Mouse (Mus musculus) megakaryocyte, embryonic 14.5 days (primary cell): ENCODE results near the gene Arhgdib. TPM values are rescaled to one million over a fixed set of nuclear protein-coding genes. Genes with fewer than 3 reads are reported as not detected.

Source experiments
- H3K27me3 ChIP-seq: replicated peaks from 2 replicates; pipeline ENCODE3; 2012; ENCODE audit warnings: inconsistent platforms
- H3K36me3 ChIP-seq: replicated peaks from 2 replicates; pipeline ENCODE3; 2012; ENCODE audit warnings: low read length, inconsistent platforms, mixed read lengths
- H3K4me1 ChIP-seq: 2 replicates; pipeline ENCODE4 v1.6.1; 2012; ENCODE audit warnings: inconsistent platforms
- H3K4me3 ChIP-seq: replicated peaks from 2 replicates; pipeline ENCODE3; 2012; ENCODE audit warnings: moderate library complexity, mild to moderate bottlenecking, inconsistent platforms
- H3K9me3 ChIP-seq: 2 replicates; pipeline ENCODE4 v1.6.1; 2012; ENCODE audit warnings: inconsistent platforms
- FLI1 ChIP-seq: IDR thresholded peaks from 2 replicates; pipeline ENCODE4 v1.6.1; 2012; ENCODE audit warnings: low read length, inconsistent platforms, mixed read lengths
- GATA1 ChIP-seq: IDR thresholded peaks from 3 replicates; pipeline ENCODE4 v1.6.1; 2012; ENCODE audit warnings: mixed read lengths, low read length, inconsistent platforms, borderline replicate concordance
- polyA plus RNA-seq: library from polyadenylated mRNA; stranded (reverse); fragments of >175 nt; gene quantifications from 2 replicates; pipeline ENCODE4 v1.2.3, GENCODE M21; 2012; ENCODE audit warnings: low replicate concordance; ENCODE audit not compliant: insufficient read depth

Gene Arhgdib
- polyA plus RNA-seq, 1 experiment, result 310 TPM

DNA sequence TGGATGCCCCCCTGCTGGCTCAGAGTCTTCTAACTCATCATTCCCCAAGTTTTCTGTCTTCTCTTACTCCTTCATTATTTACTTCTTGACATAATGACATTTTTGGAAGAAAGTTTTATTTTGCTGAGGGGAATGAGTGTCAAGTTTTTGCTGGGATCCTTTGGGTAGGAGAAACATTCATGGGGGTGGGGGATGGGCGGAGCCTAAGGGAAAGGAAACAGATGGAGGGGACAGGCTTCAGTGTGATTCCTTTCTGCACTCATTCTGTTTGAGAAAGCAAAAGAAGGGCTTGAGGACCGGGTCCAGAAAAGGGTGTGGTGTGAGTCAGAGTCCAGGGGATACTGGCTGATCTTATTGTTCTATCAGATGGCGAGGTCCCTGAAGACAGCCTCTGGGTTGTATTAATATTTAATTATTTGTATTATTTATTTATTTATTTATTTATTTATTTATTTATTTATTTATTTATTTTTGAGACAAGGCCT lies 58.2 kb downstream of the Arhgdib start:
- H3K9me3 ChIP-seq, result no peaks in the 10 kb centered on the region
- peaks cover 7% of the 10 kb centered on the region for H3K27me3 ChIP-seq
- no peaks in the 10 kb centered on the region for H3K36me3 ChIP-seq
- no peak for TF ChIP-seq FLI1
- TF ChIP-seq GATA1, result no peak
- peaks cover 8% of the 10 kb centered on the region; the same call in 1 of the 2 replicates for H3K4me1 ChIP-seq
- no peak overlapping the region for H3K4me3 ChIP-seq

- H3K36me3 ChIP-seq, result no peaks in the 10 kb centered on the region
- peaks cover 12% of the 10 kb centered on the region for H3K27me3 ChIP-seq
- no peak for TF ChIP-seq GATA1
- peaks cover 8% of the 10 kb centered on the region; the same call in 1 of the 2 replicates for H3K4me1 ChIP-seq
- H3K4me3 ChIP-seq, result no peak overlapping the region
- no peaks in the 10 kb centered on the region for H3K9me3 ChIP-seq
Measured at GRCm38 (mm10) chr6:136881678-136882077, 60.0 kb downstream of the Arhgdib start.

- Histone ChIP-seq H3K4me1 (peaks cover 11% of the 10 kb centered on the region), H3K36me3 (no peaks in the 10 kb centered on the region), H3K27me3 (peaks cover 28% of the 10 kb centered on the region), H3K4me3 (no peak within 1 kb of the TSS), H3K9me3 (no peaks in the 10 kb centered on the region)
- no peak for TF ChIP-seq FLI1
- TF ChIP-seq GATA1, result no peak
Measured at GRCm38 (mm10) chr6:136875670-136876069, 66.0 kb downstream of the Arhgdib start, which contains the start of gene Mgp. Gene Mgp, minus strand, starts transcription at chr6:136875823.

DNA sequence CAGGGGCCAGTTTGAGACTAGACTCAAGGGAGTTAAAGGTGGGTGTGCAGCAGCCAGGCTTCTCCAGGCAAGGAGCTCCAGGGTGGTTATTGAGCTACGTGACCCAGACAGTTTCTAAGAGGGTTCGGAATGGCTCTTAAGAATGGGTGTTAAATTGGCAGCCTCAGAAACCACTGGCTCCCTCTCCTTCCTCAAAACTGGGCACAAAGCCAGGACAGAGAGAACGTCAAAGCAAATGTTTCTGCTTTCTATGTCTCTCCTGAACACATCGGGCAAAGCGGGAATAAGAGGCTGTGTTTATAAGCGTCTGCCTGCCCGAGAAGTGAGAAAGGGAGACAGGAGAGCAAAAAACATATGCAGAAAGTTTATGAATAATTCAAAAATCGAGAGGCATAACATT lies 67.1 kb downstream of the Arhgdib start:
- no peak overlapping the region for H3K4me3 ChIP-seq
- no peaks in the 10 kb centered on the region for H3K9me3 ChIP-seq
- peaks cover 28% of the 10 kb centered on the region for H3K27me3 ChIP-seq
- peaks cover 11% of the 10 kb centered on the region for H3K4me1 ChIP-seq
- no peaks in the 10 kb centered on the region for H3K36me3 ChIP-seq
- TF ChIP-seq GATA1, result no peak
- no peak for TF ChIP-seq FLI1

Other genes with a start within 250 kb of the Arhgdib start
- not detected in 2 replicates for gene Gucy2c, start 160.1 kb downstream of the Arhgdib start, polyA plus RNA-seq
- 3.5 and 6.7 TPM in 2 replicates for gene Hist4h4, start 137.5 kb downstream of the Arhgdib start, polyA plus RNA-seq
- 439 and 1,079 TPM in 2 replicates for gene H2afj, start 133.7 kb downstream of the Arhgdib start, polyA plus RNA-seq
- 1.5 and 5.6 TPM in 2 replicates for gene BC049715, start 114.3 kb downstream of the Arhgdib start, polyA plus RNA-seq
- 145 and 321 TPM in 2 replicates for gene Wbp11, start 113.7 kb downstream of the Arhgdib start, polyA plus RNA-seq
- gene Smco3, start 106.4 kb downstream of the Arhgdib start, polyA plus RNA-seq, result not detected in 2 replicates
- 0.32 TPM in 1 of 2 replicates, not detected in the other for gene Art4, start 84.2 kb downstream of the Arhgdib start, polyA plus RNA-seq
- not detected in 2 replicates for gene Mgp, start 66.1 kb downstream of the Arhgdib start, polyA plus RNA-seq
- gene Erp27, start 19.7 kb downstream of the Arhgdib start, polyA plus RNA-seq, result not detected in 2 replicates
- gene Pde6h, start 18.1 kb downstream of the Arhgdib start, polyA plus RNA-seq, result 0.06 TPM in 1 of 2 replicates, not detected in the other
- gene Rerg, start 228.6 kb upstream of the Arhgdib start, polyA plus RNA-seq, result not detected in 2 replicates